Mouse (Mus musculus) intestine, embryonic 15.5 days (tissue): ENCODE measurements around the gene Hoxd11. TPM values are rescaled to one million over a fixed set of nuclear protein-coding genes. Genes with fewer than 3 reads are reported as not detected.
A peak's percentile ranks its signal among the peaks of the same experiment; 100 is the strongest.

Experiments
- ATAC-seq: fragments of 200-750 bp; cut with Nextera tagmentation; 2 replicates; pipeline ENCODE4 v1.8.0; 2017; ENCODE audit warnings: moderate TSS enrichment, moderate library complexity
- H3K27ac ChIP-seq: fragments of 300-500 bp; sonication (generic); 2 replicates; pipeline ENCODE4 v1.5.1; 2015; ENCODE audit warnings: mild to moderate bottlenecking, inconsistent platforms
- H3K27me3 ChIP-seq: fragments of 300-500 bp; sonication (generic); replicated peaks from 2 replicates; pipeline ENCODE4 v1.6.1; 2015; ENCODE audit warnings: inconsistent platforms
- H3K36me3 ChIP-seq: fragments of 300-500 bp; sonication (generic); 2 replicates; pipeline ENCODE4 v1.6.1; 2015; ENCODE audit warnings: inconsistent platforms
- H3K4me1 ChIP-seq: fragments of 300-500 bp; sonication (generic); replicated peaks from 2 replicates; pipeline ENCODE4 v1.6.1; 2015; ENCODE audit warnings: inconsistent platforms
- H3K4me2 ChIP-seq: fragments of 300-500 bp; sonication (generic); replicated peaks from 2 replicates; pipeline ENCODE4 v1.6.1; 2015; ENCODE audit warnings: mild to moderate bottlenecking, inconsistent platforms
- H3K4me3 ChIP-seq: fragments of 300-500 bp; sonication (generic); replicated peaks from 2 replicates; pipeline ENCODE4 v1.5.1; 2015; ENCODE audit warnings: inconsistent platforms
- H3K9ac ChIP-seq: fragments of 300-500 bp; sonication (generic); 2 replicates; pipeline ENCODE4 v1.6.1; 2015; ENCODE audit warnings: inconsistent platforms
- H3K9me3 ChIP-seq: fragments of 300-500 bp; sonication (generic); 2 replicates; pipeline ENCODE4 v1.6.1; 2016; ENCODE audit warnings: inconsistent platforms
- whole genome bisulfite sequencing: fragments of 180-500 bp; shearing (Covaris S2); methylation state at CpG from one replicate; pipeline ENCODE4 v1.1.7; 2015; 5-methylcytosine and 5-hydroxymethylcytosine counted together
- polyA plus RNA-seq: library from polyadenylated mRNA; unstranded; fragments of >200 nt; fragmentation: Nextera tagmentation; extraction: Ambion mirVana; gene quantifications from 2 replicates; pipeline ENCODE4 v1.2.1, GENCODE M21; 2015

Gene Hoxd11
- polyA plus RNA-seq, 1 experiment from 2014 or later, result 2.3 TPM

DNA sequence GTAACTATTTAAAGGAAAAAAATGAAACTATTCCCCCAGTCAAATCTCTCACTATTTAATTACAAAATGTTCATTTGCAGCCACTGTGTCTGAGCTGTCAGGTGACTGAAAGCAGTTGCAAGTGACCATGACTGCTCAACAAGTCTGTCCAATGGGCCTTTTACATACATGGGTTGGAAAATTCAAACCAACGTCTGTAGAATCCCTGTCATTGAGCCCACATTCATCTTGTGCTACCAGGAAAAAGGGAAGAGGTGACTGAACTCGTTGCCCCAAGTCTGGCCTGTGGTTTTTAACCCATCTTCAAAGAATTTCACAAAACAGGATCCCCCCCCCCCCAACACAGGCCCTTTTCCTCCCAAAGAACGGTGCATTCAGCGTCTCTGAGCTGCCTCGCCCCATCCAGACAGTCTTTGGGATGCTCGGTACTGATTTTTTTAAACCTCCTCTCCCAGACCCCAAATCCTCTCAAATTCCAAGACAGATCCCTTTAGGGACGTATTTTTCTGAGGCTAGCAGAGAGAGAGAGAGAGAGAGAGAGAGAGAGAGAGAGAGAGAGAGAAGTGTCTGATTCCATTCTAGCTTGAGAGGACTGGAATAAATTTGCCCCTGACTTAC, 16.6 kb downstream of the Hoxd11 start:
- Histone ChIP-seq H3K27ac (no peak overlapping the region), H3K36me3 (no peaks in the 10 kb centered on the region), H3K9me3 (no peaks in the 10 kb centered on the region), H3K4me3 (no peak overlapping the region), H3K9ac (no peak overlapping the region), H3K4me1 (peaks cover 23% of the 10 kb centered on the region), H3K4me2 (no peak overlapping the region), H3K27me3 (peaks cover 98% of the 10 kb centered on the region)
- 13% methylated on average over 7 of the region's 7 CpGs for WGBS
- no peak for ATAC-seq

- peak overlapping the region; percentile 34 for H3K4me2 ChIP-seq
- H3K27ac ChIP-seq, result 0 out of 2 replicates have a peak overlapping the region, but pooled peaks have one; percentile 27
- peaks cover 97% of the 10 kb centered on the region for H3K27me3 ChIP-seq
- peak overlapping the region; percentile 4; the same call in 1 of the 2 replicates for H3K9ac ChIP-seq
- WGBS, result 4% methylated on average over 34 of the region's 34 CpGs
- peaks cover 18% of the 10 kb centered on the region for H3K4me1 ChIP-seq
- ATAC-seq, result 0 out of 2 replicates have a peak, but pooled peaks have one; percentile 20
- no peak overlapping the region for H3K4me3 ChIP-seq
- H3K36me3 ChIP-seq, result no peaks in the 10 kb centered on the region
- H3K9me3 ChIP-seq, result no peaks in the 10 kb centered on the region
Observed at GRCm38 (mm10) chr2:74696442-74697335, 17.3 kb downstream of the Hoxd11 start.

- H3K4me1 ChIP-seq, result peaks cover 14% of the 10 kb centered on the region
Observed at GRCm38 (mm10) chr2:74697567-74698121, 18.3 kb downstream of the Hoxd11 start, which contains the start of gene Hoxd9. TSS of gene Hoxd9 (plus strand) at chr2:74697727.

DNA sequence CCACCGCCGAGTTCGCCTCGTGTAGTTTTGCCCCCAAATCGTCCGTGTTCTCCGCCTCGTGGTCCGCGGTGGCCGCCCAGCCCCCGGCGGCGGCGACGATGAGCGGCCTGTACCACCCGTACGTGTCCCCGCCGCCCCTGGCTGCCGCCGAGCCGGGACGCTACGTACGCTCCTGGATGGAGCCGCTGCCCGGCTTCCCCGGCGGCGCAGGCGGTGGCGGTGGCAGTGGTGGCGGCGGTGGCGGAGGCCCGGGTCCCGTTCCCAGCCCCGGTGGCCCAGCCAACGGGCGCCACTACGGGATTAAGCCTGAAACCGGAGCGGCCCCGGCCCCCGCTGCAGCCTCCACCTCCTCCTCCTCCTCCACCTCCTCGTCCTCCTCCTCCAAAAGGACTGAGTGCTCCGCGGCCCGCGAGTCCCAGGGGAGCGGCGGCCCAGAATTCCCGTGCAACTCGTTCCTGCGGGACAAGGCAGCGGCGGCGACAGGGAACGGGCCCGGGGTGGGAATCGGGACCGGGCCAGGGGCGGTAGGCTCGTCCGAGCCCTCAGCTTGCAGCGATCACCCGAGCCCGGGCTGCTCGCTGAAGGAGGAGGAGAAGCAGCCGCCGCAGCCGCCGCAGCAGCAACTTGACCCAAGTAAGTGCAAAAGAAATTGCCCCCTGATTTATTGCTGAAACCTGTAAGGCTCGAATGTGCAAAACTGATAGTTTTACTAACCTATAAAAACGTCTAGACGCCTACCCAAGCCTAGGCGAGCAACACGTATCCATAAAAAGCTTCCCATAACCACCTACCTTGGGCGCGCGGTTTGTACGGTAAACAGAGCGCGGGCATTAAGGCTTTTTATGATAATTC, 19.1 kb downstream of the Hoxd11 start:
- Histone ChIP-seq H3K36me3 (no peaks in the 10 kb centered on the region), H3K4me2 (peak overlapping the region; percentile 65), H3K9ac (peak overlapping the region; percentile 42), H3K27me3 (peaks cover 87% of the 10 kb centered on the region), H3K27ac (0 out of 2 replicates have a peak overlapping the region, but pooled peaks have one; percentile 32), H3K4me1 (peaks cover 13% of the 10 kb centered on the region), H3K9me3 (no peaks in the 10 kb centered on the region), H3K4me3 (peak overlapping the region; percentile 41)
- WGBS, result 1% methylated on average over 86 of the region's 86 CpGs
- ATAC-seq, result peak; percentile 27

More at GRCm38 (mm10) chr2:74697567-74698121, 18.3 kb downstream of the Hoxd11 start, which contains the start of gene Hoxd9:
- 1% methylated on average over 43 of the region's 43 CpGs for WGBS
- peak within 1 kb of the TSS; percentile 41 for H3K4me3 ChIP-seq
- no peaks in the 10 kb centered on the region for H3K36me3 ChIP-seq
- H3K4me2 ChIP-seq, result peak within 1 kb of the TSS; percentile 65
- peak; percentile 41 for ATAC-seq
- H3K27me3 ChIP-seq, result peaks cover 90% of the 10 kb centered on the region
- peak within 1 kb of the TSS; percentile 42 for H3K9ac ChIP-seq
- 0 out of 2 replicates have a peak within 1 kb of the TSS, but pooled peaks have one; percentile 32 for H3K27ac ChIP-seq
- no peaks in the 10 kb centered on the region for H3K9me3 ChIP-seq

DNA sequence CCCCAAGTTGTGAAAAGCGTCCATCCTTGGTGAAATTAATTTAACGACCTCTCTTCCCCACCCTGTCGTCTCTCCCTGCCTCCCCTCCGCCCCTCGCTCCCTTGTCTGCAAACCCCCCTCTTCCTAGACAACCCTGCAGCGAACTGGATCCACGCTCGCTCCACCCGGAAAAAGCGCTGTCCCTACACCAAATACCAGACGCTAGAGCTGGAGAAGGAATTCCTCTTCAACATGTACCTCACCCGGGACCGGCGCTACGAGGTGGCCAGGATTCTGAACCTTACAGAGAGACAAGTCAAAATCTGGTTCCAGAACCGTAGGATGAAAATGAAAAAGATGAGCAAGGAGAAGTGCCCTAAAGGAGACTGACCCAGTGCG, 19.7 kb downstream of the Hoxd11 start:
- Histone ChIP-seq H3K27ac (no peak overlapping the region), H3K27me3 (peaks cover 87% of the 10 kb centered on the region), H3K36me3 (no peaks in the 10 kb centered on the region), H3K9ac (no peak overlapping the region), H3K4me3 (peak overlapping the region; percentile 41), H3K4me1 (peaks cover 13% of the 10 kb centered on the region), H3K4me2 (peak overlapping the region; percentile 65), H3K9me3 (no peaks in the 10 kb centered on the region)
- ATAC-seq, result no peak
- WGBS, result 2% methylated on average over 17 of the region's 17 CpGs

- 13% methylated on average over 23 of the region's 23 CpGs for WGBS
- peak overlapping the region; percentile 29 for H3K4me2 ChIP-seq
- peak overlapping the region; percentile 1; the same call in 1 of the 2 replicates for H3K4me3 ChIP-seq
- H3K9me3 ChIP-seq, result no peaks in the 10 kb centered on the region
- no peak overlapping the region for H3K9ac ChIP-seq
- peaks cover 89% of the 10 kb centered on the region for H3K27me3 ChIP-seq
- no peaks in the 10 kb centered on the region for H3K36me3 ChIP-seq
- H3K4me1 ChIP-seq, result peaks cover 19% of the 10 kb centered on the region
- no peak for ATAC-seq
- H3K27ac ChIP-seq, result 0 out of 2 replicates have a peak overlapping the region, but pooled peaks have one; percentile 38
Observed at GRCm38 (mm10) chr2:74699664-74700545, 20.5 kb downstream of the Hoxd11 start.

GRCm38 (mm10) chr2:74700546-74701112, 21.3 kb downstream of the Hoxd11 start:
- H3K4me2 ChIP-seq, result peak overlapping the region; percentile 29
- H3K36me3 ChIP-seq, result no peaks in the 10 kb centered on the region
- no peak overlapping the region for H3K9ac ChIP-seq
- WGBS, result 16% methylated on average over 22 of the region's 22 CpGs
- peaks cover 21% of the 10 kb centered on the region for H3K4me1 ChIP-seq
- no peaks in the 10 kb centered on the region for H3K9me3 ChIP-seq
- no peak overlapping the region for H3K4me3 ChIP-seq
- peaks cover 89% of the 10 kb centered on the region for H3K27me3 ChIP-seq
- ATAC-seq, result no peak
- H3K27ac ChIP-seq, result peak overlapping the region; percentile 38; the same call in 1 of the 2 replicates

DNA sequence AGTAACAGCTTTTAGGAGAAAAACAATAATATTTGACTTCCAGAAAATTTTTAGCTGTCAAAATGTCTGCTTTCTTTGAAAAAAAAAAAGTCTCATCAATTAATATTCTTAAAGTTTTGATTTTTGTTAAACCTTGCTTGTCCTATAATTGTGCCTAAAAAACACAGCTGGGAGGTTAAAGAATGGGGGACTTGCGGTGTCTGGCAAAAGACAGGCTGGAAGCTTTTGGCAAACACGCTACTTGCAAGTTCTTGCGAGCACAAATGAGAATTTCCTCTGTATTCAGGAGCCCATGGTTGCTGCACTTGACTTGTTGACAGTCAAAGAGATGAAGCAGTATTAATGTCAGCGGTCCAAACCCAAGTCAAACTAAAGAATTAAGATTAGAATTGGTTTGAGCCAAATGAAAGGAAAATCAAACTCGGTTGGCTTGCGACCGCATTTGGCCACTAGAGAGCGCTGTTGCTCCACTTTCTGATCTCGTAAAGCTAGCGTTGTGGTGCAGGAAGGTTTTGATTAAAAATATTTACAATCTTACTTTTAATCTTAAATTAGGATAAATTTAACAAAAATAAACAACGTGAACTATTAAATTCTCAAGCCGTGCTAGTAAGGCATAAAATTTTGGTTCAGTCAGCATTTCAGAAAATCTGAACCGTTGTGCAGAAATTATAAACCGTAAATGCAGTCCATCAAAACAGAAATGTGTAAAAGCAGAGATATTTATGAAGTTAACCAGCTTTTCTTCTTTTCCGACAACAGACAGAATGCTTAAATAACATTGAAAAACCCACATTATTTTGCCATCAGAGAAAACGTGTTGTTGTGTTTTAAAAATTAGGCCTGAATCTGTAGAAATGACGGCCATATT, 22.8 kb downstream of the Hoxd11 start:
- Histone ChIP-seq H3K4me2 (no peak overlapping the region), H3K27me3 (peaks cover 82% of the 10 kb centered on the region), H3K27ac (no peak overlapping the region), H3K36me3 (no peaks in the 10 kb centered on the region), H3K9ac (no peak overlapping the region), H3K4me1 (peaks cover 22% of the 10 kb centered on the region), H3K4me3 (no peak overlapping the region), H3K9me3 (no peaks in the 10 kb centered on the region)
- no peak for ATAC-seq
- 14% methylated on average over 17 of the region's 17 CpGs for WGBS

DNA sequence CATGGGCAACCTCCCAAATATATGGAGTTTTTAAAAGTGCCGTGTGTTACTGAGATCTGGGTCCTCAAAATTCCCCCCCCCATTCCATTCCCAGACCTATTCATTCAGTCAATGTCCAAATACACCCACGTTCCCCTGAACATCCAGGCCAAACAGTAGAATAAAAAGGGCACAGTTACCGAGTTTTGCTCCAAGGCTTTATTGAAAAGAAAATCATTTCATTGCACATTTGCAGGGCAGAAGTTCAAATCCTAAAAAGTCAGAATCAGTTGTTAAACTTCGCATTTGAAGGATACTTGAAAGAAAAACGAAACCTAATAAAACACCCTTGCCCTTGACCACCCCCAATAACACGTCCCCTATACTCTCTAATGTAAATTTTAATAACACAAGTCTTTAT, 23.5 kb downstream of the Hoxd11 start:
- no peak overlapping the region for H3K9ac ChIP-seq
- peaks cover 18% of the 10 kb centered on the region for H3K4me1 ChIP-seq
- no peak for ATAC-seq
- 36% methylated on average over 6 of the region's 6 CpGs for WGBS
- peaks cover 80% of the 10 kb centered on the region for H3K27me3 ChIP-seq
- H3K4me2 ChIP-seq, result no peak overlapping the region
- no peaks in the 10 kb centered on the region for H3K9me3 ChIP-seq
- H3K4me3 ChIP-seq, result no peak overlapping the region
- no peak overlapping the region for H3K27ac ChIP-seq
- no peaks in the 10 kb centered on the region for H3K36me3 ChIP-seq

- no peak for ATAC-seq
- peaks cover 13% of the 10 kb centered on the region for H3K4me1 ChIP-seq
- 0 out of 2 replicates have a peak overlapping the region, but pooled peaks have one; percentile 88 for H3K4me2 ChIP-seq
- no peak overlapping the region for H3K4me3 ChIP-seq
- no peaks in the 10 kb centered on the region for H3K9me3 ChIP-seq
- 28% methylated on average over 10 of the region's 10 CpGs for WGBS
- no peak overlapping the region for H3K9ac ChIP-seq
- no peaks in the 10 kb centered on the region for H3K36me3 ChIP-seq
- H3K27ac ChIP-seq, result no peak overlapping the region
- peaks cover 78% of the 10 kb centered on the region for H3K27me3 ChIP-seq
Observed at GRCm38 (mm10) chr2:74703317-74703716, 24.0 kb downstream of the Hoxd11 start.
